Mouse (Mus musculus): ENCODE results near the gene Cdk8.

Gene Cdk8

DNA sequence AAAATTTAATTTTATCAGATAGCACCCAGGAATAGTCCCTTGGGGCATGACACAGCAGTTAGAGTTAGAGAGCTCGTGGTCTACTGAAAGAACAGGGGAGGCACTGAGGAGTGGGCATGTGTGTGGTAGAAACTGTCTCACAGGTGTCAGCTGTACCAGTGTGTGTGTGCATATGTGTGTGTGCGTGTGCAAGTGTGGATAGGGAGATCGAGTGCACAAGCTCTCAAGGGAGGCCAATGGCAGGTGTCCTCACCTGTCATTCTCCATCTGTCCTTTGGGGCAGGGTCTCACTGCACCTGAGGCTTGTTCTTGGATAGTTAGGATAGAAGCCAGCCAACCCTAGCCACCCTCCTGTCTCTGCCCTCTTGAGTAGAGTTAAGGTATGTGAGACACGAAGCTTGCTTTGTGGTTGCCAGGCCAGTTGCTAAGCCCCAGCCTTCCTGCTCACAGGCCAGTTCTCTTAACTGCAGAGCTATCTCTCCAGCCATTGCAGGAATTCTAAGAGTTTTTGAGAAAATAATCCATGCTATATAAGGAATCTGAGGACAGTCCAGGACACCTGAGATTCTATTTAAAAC is 50.3 kb downstream of the Cdk8 start:
- in situ Hi-C loops (cut with MboI) = no loop called here

DNA sequence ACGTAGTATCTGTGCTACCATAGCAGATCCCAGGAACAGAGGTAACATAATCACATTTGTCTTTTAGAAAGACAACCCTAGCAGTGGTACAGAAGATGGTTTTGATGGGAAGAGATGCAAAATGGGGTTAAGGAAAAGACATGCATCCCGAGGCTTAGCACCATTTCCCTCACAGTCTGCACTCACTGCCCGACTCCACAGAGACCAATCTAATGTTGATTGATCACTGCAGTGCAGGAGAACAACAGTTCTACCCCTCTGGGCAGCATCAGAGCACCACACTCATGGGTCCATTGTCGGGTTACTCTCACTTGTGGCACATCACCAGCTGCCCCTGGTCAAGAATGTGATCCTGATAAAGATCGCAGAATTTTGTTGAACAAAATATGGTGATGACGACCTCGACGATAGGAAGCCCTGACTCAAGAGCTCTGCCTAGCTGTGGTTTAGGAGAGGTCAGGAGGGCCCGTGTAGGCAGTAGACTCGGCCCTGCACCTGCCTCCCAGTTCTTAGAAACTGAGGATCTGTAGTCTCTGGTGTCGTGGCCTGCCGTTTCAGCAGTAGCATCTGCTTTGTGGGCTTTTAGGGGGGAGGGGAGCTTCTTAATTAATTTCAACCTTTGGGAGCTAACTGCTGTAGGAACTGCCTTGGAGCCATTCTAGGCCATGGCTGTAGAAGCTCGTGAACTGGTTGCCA is 51.0 kb downstream of the Cdk8 start:
- in situ Hi-C loops (cut with MboI) = no loop called here

DNA sequence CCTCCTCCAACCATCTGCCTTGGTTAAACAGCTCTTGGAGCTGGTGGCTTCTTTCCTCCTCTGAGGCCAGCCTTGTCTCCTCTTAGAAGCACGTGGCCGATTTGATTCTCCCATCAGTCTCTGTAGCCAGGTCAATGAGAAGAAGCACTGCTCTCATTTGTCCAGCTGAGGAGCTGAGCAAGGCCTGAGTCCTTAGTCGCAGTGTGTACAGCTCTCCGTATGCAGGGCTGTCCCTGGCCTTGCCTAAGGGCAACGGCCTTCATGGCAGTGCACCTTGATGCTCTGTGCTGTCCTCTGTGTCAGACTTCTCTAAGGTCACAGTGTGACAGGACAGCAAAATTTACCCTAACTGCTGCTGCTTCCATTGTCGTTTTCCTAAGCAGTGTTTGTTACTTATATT is 52.9 kb downstream of the Cdk8 start:
- in situ Hi-C loops (cut with MboI) = no loop called here

DNA sequence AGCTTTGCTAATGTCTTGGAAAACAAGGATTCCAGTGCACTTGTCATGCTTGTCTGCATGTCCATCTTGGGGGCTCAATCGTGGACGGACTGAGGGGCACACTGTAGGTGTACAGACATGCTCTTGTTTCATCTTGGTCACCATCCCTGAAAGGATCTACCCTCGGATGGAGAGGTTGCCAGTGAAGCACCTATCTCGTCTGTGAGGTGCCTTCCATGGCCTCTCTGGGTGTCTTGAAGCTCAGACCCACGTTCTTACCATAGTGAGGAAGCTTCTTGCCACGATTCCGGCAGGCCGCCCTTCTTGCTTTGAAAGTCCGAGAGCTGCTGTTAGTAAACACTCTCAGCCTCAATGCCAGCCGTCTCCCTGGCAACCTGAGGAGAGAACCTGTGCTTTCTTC is 56.4 kb downstream of the Cdk8 start:
- in situ Hi-C loops (cut with MboI) = no loop called here

DNA sequence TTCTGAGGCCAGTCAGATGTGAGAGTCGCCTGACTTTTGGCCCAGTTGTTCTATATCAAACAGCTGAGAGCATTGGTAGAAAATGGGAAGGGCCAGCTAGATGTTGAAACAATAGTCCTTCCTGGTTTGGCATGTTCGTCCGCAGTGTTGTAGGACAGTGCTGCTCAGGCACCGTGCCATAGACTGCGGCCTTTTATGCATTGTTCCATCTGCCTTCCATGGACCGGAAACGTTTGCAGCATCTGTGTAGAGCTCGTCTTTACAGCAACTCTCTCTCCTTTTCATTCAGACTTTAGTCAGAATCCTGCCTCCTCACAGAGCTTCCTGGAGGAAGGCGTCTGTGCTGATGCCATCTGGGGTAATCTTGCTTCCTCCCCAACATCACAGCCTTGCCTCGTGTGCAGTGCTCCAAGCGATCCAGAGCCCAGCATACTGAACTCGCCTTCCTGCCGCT is 57.0 kb downstream of the Cdk8 start:
- in situ Hi-C loops (cut with MboI) = no loop called here

DNA sequence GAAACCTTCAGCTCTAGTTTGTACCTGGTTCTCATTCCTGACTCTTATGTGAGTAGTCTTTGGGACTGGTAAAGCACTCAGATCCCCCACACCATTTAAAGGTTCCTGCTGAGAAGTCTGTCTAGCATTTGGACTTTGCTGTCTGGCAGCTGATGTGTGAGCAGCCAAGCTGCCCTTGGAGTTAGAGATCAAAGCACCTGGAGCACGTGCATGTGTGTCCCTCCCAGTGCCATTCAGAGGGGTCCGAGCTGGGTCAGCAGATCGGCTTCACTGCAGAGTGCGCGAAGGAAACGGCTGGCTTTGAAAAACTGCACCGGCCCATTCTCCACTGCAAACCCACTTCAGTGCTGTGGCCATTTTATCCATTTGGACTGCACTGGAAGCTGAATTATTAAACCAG is 58.9 kb downstream of the Cdk8 start:
- in situ Hi-C loops (cut with MboI) = no loop called here

DNA sequence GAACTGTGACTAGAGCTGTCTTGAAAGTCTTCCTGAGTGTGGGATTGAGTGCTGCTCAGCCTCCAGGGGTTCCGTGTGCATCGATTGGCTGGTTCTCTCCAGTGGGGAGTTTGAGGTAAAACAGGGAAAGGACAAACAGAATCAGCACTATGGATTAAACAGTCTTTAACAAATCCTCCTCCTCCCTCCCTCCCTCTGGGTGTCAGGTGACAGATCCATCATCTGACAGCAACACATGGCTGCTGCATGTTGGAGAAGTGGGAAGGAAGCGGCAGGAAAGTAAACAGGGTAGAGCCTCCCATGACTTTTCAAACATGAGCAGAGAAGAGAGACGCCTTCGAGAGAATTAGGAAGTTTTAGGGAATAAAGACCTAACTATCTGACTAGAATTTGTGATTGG is 59.4 kb downstream of the Cdk8 start:
- in situ Hi-C loops (cut with MboI) = no loop called here

DNA sequence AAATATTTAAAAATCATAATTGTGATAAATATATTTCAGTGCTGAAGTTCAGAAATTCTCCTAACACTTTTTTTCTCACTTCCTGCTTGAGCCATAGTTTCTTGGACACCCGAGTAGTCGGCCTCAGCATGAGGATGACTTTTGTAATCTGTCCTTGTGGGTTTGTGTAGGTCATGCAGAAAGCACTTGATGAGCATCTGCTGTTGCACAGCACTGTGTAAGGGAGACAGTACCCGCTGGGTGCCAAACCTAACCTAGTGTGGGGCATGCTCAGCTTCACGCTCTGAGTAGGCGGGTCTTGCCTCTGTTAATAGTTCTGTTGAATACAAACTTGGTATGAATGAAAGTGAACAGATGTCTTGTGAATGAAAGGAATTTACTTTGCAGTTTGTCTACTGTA is 60.5 kb downstream of the Cdk8 start:
- in situ Hi-C loops (cut with MboI) = no loop called here

DNA sequence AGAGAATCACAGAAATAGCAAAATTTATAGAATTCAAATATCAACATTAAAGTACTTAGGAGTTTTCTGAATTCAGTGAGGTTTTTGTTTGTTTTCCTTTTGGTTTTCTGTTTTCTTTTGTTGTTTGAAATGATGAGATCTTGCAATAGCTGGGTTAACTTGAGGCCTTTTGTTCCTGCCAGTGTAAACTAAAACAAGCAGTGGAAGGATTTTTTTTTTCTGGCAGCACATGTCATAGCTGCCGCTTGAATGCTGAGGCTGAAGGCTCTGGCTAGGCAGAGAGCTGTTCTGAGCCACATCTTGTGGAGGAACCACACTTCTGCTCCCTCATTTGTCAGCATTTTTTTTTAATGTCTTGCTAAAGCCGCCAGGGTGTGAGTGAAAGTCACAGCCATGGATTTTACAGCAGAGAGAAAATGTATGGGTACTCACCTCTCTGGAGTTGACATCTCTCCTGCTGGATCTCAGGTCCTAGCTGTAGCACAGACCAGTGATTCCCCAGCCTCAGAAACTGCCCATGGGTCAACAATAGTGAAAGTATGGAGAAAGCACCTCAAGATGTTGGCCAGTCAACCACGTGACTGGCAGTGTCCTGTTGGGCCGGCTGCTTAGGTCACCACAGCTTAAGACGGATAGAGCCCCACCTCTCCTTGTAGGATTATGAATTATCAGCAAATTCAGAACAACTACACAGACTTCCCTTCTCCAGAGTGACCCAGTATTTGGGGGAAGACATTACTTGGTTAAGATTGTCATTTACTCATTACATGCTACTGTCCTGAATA is 62.1 kb downstream of the Cdk8 start:
- in situ Hi-C loops (cut with MboI) = no loop called here

DNA sequence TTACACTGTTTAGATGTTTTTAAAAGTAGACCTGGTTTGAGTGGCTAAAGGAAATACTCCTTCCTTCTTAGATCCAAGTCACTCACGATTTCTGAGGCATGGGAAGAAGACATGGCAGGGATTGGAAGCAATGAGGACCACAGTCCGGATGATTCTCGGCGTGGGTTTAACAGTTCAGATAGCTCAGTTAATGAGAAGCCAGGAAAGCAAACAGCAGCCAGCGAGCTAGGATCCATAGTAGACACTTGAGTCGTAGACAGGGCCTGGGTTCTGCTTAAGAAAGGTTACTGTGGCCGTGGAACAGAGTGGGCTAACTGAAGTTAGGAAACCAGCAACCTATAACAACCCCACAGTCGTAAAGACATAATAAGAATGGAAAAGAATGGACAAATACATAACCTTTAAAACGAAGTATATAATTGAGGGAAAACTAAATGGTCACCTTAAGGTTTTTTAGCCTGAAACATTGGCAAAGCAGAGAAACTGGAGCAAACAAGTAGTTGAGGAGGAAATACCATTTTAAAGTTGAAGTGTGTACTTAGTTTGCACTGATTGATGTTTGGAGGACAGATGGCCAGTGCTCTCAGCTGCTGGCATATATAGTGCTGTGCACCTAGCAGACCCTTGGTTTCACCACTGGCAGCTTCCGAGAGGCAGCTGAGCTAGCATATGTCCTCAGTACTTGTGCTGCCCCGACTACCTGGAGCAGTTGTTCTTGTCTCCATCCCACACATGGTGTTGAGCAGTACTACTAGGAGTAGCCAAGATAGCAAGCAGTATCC is 63.1 kb downstream of the Cdk8 start:
- in situ Hi-C loops (cut with MboI) = no loop called here

DNA sequence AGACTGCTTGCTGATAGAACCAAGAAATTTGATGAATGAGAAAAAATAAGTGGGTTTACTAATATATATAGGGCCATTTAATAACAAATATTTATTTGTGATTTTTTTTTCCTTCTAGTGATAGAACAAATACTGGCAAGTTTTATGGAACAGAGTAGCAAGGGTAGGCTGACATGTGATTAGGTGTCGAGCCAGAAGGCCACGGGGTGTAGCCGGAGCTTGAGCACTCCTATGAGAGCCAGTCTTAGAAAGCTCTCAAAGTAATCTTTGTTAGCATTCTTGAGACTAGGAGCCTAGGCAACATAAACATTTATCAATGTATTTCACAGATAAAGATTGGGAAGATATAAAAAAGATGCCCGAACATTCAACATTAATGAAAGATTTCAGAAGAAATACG is 63.8 kb downstream of the Cdk8 start:
- in situ Hi-C loops (cut with MboI) = no loop called here

DNA sequence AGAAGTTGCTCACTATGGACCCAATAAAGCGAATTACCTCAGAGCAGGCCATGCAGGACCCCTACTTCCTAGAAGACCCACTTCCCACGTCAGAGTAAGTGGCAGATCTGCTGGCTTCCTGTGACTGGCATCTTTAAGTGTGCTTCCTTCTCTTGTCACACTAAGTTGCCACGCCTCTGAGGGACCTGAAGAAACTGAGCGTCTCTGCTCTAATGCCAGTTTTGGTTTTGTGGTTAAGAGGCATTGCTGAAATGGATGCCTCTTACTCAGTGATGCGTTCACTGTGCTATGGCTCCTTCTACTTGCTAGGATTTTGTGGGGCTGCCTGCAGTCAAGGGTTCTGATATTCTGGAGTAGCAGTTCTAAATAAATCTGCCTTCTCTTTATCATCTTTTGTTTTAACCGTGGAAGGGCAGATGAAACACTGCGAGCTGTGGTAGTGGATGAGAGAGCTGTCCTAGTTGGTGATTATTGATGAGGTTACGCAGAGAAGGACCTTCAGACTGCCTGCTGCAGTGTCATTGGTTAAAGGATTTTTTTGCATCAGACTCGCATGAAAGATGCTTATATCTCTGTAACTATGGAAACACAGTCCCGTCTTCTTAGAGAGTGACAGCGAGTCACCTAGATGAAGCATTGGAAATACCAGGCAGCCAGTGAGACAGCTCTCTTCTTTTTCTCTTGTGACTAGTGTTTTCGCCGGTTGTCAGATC is 67.9 kb downstream of the Cdk8 start:
- in situ Hi-C loops (cut with MboI) = no loop called here

DNA sequence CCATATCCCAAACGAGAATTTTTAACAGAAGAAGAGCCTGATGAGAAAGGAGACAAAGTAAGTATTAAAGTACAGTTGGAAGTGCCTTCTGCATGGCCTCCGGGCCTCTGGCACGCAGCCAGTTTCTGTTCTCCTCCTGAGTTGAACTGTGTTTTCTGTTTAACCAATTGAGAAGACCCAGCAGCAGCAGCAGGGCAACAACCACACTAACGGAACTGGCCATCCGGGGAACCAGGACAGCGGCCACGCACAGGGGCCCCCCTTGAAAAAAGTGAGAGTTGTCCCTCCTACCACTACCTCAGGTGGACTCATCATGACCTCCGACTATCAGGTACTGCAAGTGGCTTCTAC is 68.5 kb downstream of the Cdk8 start:
- in situ Hi-C loops (cut with MboI) = no loop called here

DNA sequence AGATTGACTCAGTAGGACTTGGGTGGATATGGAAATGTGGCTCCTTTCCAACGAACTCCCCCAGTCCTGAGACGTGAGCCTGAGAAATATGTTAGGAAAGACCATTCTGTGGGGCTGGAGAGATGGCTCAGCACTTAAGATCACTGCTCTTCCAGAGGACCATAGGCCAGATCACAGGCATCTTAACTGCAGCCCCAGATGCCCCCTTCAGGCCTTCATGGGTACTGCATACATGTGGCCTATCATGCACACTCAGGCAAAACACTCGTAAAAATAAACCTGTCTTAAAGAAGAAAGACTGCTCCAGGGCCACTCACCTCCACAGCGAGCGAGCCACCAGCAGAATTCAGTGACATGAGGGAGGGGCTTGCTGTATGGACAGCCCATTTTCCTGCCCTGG is 72.4 kb downstream of the Cdk8 start:
- in situ Hi-C loops (cut with MboI) = no loop called here

DNA sequence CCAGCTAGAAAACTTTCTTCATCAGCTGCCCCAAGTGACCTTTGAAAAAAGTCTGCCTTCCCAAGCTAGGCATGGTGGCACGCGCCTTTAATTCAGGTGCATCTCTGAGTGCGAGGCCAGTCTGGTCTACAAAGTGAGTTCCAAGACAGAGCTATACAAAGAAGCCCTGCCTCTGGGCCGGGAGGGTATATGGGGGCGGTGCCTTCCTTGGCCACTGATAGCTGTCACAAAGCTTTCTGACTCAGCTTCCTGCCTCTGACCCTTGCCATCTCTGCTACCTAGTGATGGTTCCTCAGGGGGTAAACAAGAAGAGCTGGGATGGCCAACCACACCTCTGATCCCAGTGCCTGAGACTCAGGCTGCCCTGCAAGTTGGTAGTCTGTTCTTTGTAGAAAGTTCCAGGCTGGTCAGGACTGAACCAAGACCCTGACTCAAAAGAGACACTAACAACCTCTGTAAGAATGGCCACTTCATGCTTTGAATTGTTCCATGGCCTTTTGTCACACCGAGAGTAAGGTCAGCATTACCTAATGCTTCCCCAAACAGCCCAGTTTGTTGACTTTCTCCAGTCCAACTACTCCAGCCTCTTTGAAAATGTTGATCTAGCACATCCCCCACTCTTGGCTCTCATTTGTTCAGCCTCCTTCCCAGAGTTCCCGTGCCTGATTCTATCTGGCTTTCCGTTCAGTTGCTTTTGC is 76.2 kb downstream of the Cdk8 start:
- in situ Hi-C loops (cut with MboI) = no loop called here

DNA sequence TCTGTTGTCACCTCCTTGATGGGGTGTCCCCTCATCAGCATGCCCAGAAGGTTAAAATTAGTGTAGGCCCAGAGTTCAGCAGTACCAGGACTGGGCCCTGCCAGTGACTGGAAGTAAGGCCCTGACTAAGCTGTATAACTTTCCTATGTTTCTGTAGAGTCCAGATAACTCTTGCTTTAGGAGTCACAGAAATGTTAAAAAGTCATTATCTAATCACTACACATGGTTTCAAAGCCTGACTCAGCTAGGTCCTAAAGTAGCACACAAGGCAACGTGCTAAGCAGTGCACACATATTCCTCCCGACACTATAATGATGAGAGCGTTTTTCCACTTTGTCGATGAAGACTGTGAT is 76.7 kb downstream of the Cdk8 start:
- in situ Hi-C loops (cut with MboI) = no loop called here

DNA sequence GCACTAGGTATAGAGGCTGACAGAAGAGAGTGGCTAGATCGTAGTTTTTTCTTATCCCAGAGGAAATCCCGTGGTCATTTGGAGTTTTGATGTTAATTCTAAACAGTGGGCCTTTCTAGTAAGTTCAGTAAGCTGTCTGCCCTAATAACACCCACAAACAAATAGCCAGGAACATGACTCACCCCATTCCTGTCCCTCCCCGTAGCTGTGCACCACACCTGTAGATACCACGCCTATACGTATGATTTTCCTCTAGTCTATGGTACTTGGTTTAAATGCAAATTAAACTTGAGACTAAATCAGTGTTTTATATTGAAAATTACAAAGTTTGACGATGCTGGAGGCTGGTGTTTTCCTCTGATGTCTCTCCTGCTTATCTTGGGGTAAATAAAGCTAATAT is 83.5 kb downstream of the Cdk8 start:
- in situ Hi-C loops (cut with MboI) = loop anchor here (10.0 kb wide), 1 partner anchor 130 kb away; the partner anchor contains the start of gene 1700001J03Rik

DNA sequence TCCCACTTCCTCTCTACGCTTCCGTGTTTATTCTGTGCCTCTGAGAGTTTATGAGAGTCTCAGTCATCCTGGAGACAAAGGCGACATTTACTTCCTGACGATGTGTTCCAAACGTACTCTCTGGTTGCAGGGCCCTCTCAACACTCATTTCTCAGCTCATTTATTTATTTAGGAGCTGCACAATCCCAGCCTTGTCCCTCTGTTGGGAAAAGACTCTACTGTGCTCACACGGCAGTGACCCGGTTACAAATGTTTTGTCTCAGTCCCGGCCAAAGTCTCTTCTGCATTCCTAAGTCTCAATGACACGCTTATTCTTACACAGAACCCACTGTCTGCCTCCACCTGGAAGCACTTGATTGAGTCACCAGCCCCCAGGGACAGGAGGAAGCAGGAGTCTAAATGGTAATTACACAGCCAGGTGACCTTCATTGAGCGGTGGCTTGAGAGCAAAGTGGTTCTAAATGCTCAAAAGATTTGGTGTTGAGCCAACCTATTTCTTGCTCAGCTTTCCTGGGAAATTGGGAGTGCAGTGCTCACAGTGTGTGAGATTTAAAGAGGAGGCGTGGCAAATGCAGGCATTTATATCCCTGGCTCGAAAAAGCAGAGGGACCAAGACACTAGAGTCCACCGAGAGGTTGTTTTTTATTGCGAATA is 84.4 kb downstream of the Cdk8 start:
- in situ Hi-C loops (cut with MboI) = loop anchor here (10.0 kb wide), 1 partner anchor 131 kb away; the partner anchor contains the start of gene 1700001J03Rik

DNA sequence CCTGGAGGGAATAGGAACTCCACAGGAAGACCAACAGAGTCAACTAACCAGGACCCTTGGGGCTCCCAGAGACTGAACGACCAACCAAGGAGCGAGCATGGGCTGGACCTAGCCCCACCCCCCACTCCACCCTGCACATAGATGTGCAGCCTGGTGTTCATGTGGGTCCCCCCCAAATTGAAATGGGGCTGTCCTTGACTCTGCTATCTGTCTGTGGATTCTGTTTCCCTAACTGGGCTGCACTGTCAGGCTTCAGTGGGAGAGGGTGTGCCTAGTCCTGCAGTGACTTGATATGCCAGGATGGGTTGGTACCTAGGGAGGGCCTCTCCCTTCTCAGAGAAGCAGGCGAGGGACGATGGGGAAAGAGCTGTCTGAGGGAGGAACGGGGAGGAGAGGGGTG is 85.3 kb downstream of the Cdk8 start:
- in situ Hi-C loops (cut with MboI) = loop anchor here (10.0 kb wide), 1 partner anchor 132 kb away; the partner anchor contains the start of gene 1700001J03Rik

DNA sequence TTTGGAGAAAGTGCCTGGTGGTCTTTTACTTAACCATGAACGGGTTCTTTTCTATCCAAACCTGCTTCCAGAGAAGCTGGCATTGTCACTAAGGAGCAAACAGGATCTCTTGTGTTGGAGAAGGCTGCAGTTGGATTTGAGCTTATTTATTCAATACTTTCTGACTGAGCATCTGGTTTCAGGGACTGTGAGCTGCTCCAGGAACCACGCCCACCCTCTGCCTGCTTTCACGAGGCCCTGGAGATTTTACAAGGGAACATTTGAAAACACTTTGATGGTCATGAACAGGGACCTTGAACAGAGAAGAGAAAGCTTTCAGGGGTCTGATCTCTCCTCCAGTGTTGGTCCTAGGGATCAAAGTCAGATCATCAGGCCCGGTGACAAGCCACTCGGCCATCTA is 87.0 kb downstream of the Cdk8 start:
- in situ Hi-C loops (cut with MboI) = loop anchor here (10.0 kb wide), 1 partner anchor 133 kb away; the partner anchor contains the start of gene 1700001J03Rik
